Mouse (Mus musculus) kidney, postnatal 36 days (tissue): ENCODE measurements around the gene Tigd3.

Experiments used
- DNase-seq, 2 experiments: peaks; one replicate each; pipeline ENCODE4 v3.0.0; 2021 to 2022; ENCODE audit warnings: mixed read lengths in 2 of 2

The Tigd3 gene

GRCm38 (mm10) chr19:5894002-5894678 lies at the start of gene Tigd3:
Gene Tigd3, minus strand, starts transcription at chr19:5894149.
- peak; percentile 96 to 97 for DNase-seq

- DNase-seq: no peak
Observed at GRCm38 (mm10) chr19:5943404-5943803, 49.5 kb upstream of the Tigd3 start.

- DNase-seq: no peak
Observed at GRCm38 (mm10) chr19:5942581-5942980, 48.6 kb upstream of the Tigd3 start.

GRCm38 (mm10) chr19:5940656-5941055 lies 46.7 kb upstream of the Tigd3 start:
- DNase-seq: no peak

GRCm38 (mm10) chr19:5940173-5940572 lies 46.2 kb upstream of the Tigd3 start:
- peak; percentile 93 to 95 for DNase-seq

- no peak for DNase-seq
Observed at GRCm38 (mm10) chr19:5939715-5940114, 45.8 kb upstream of the Tigd3 start.

GRCm38 (mm10) chr19:5938516-5938915 lies 44.6 kb upstream of the Tigd3 start:
- DNase-seq: no peak

- DNase-seq: no peak
Observed at GRCm38 (mm10) chr19:5937836-5938406, 44.0 kb upstream of the Tigd3 start.

GRCm38 (mm10) chr19:5937095-5937835 lies 43.3 kb upstream of the Tigd3 start:
- DNase-seq: no peak

- peak in 1 of 2 experiments; percentile 50 for DNase-seq
Observed at GRCm38 (mm10) chr19:5935691-5936090, 41.7 kb upstream of the Tigd3 start.

GRCm38 (mm10) chr19:5935266-5935665 lies 41.3 kb upstream of the Tigd3 start:
- peak in 1 of 2 experiments; percentile 68 for DNase-seq

GRCm38 (mm10) chr19:5929634-5930596 lies 36.0 kb upstream of the Tigd3 start:
- peak; percentile 89 to 90 for DNase-seq

GRCm38 (mm10) chr19:5928546-5928945 lies 34.6 kb upstream of the Tigd3 start:
- DNase-seq: no peak

- no peak for DNase-seq
Observed at GRCm38 (mm10) chr19:5928104-5928503, 34.2 kb upstream of the Tigd3 start.

- DNase-seq: no peak
Observed at GRCm38 (mm10) chr19:5927532-5927931, 33.6 kb upstream of the Tigd3 start.

GRCm38 (mm10) chr19:5927026-5927425 lies 33.1 kb upstream of the Tigd3 start:
- DNase-seq: peak in 1 of 2 experiments; percentile 47

- DNase-seq: no peak
Observed at GRCm38 (mm10) chr19:5925311-5925855, 31.4 kb upstream of the Tigd3 start.

- peak; percentile 98 to 99 for DNase-seq
Observed at GRCm38 (mm10) chr19:5924713-5925093, 30.8 kb upstream of the Tigd3 start, which contains the start of gene Cdc42ep2. Gene Cdc42ep2, minus strand, starts transcription at chr19:5924816.

GRCm38 (mm10) chr19:5923990-5924712 lies 30.2 kb upstream of the Tigd3 start:
- DNase-seq: peak; percentile 94 to 98

- DNase-seq: no peak
Observed at GRCm38 (mm10) chr19:5922963-5923362, 29.0 kb upstream of the Tigd3 start.

- peak; percentile 31 to 58 for DNase-seq
Observed at GRCm38 (mm10) chr19:5922119-5922942, 28.4 kb upstream of the Tigd3 start.
